Mouse (Mus musculus): ENCODE results near the gene Tmem131l.

GRCm38 (mm10) chr3:84071641-84072040, 31.7 kb upstream of the Tmem131l start:
- TF ChIP-seq CTCF (IDR thresholded peaks at IDR 0.05; ENCODE audit: control insufficient read depth, insufficient read depth, low read length) = peak; percentile 54; the same call in 1 of the 2 replicates
- no peak for TF ChIP-seq POLR2A (IDR thresholded peaks at IDR 0.05; ENCODE audit: borderline replicate concordance, control insufficient read depth, low read depth, low read length)
